Mouse (Mus musculus) C2C12 (cell line): ENCODE data around the gene Sh3rf3.

Experiments used
- CEBPB ChIP-seq: IDR thresholded peaks from one replicate; pipeline ENCODE4 v1.6.1; 2011; ENCODE audit warnings: low read depth, mild to moderate bottlenecking, control low read depth, moderate library complexity
- CTCF ChIP-seq: IDR thresholded peaks from one replicate; pipeline ENCODE4 v1.5.1; 2011; ENCODE audit not compliant: control insufficient read depth, insufficient read depth, insufficient read length
- MAX ChIP-seq: IDR thresholded peaks from one replicate; pipeline ENCODE4 v1.6.1; 2011; ENCODE audit warnings: mild to moderate bottlenecking, control low read depth
- MYOD1 ChIP-seq: IDR thresholded peaks from one replicate; pipeline ENCODE4 v1.6.1; 2011; ENCODE audit warnings: low read depth; ENCODE audit not compliant: control insufficient read depth, insufficient read length
- MYOG ChIP-seq: IDR thresholded peaks from one replicate; pipeline ENCODE4 v1.6.1; 2011; ENCODE audit not compliant: control insufficient read depth, insufficient read length; ENCODE audit errors: extremely low read depth
- USF1 ChIP-seq: IDR thresholded peaks from one replicate; pipeline ENCODE4 v1.6.1; 2011; ENCODE audit warnings: low read depth, mild to moderate bottlenecking, control low read depth, moderate library complexity

GRCm38 (mm10) chr10:59117555-59117954 lies 304.4 kb downstream of the Sh3rf3 start:
- TF ChIP-seq CTCF (no peak), USF1 (no peak), MYOD1 (no peak), CEBPB (no peak), MAX (no peak), MYOG (no peak)
